Mouse (Mus musculus) forebrain, embryonic 11.5 days (tissue): ENCODE data around the gene Gm49711. TPM values are rescaled to one million over a fixed set of nuclear protein-coding genes. Genes with fewer than 3 reads are reported as not detected.
"Not testable (repeated sequence)": the region's sequence is repeated elsewhere in the genome, so short reads cannot be mapped to it uniquely, and the experiment has no call there.

Source experiments
- ATAC-seq: fragments of 200-750 bp; cut with Nextera tagmentation; replicated peaks from 2 replicates; pipeline ENCODE4 v1.8.0; 2017; ENCODE audit warnings: moderate TSS enrichment; ENCODE audit not compliant: low FRiP score
- DNase-seq: peaks from one replicate; pipeline ENCODE4 v3.0.0-alpha.2; 2017; ENCODE audit warnings: low spot score
- H3K27ac ChIP-seq: fragments of 300-500 bp; sonication (generic); 2 replicates; pipeline ENCODE4 v1.5.1; 2014; ENCODE audit warnings: low read depth, low read length
- H3K27me3 ChIP-seq: fragments of 300-500 bp; sonication (generic); 2 replicates; pipeline ENCODE4 v1.6.1; 2014; ENCODE audit warnings: mild to moderate bottlenecking, low read length, mixed read lengths; ENCODE audit not compliant: control insufficient read depth, insufficient read depth
- H3K36me3 ChIP-seq: fragments of 300-500 bp; sonication (generic); 2 replicates; pipeline ENCODE4 v1.6.1; 2014; ENCODE audit warnings: mild to moderate bottlenecking, low read length, moderate library complexity, mixed read lengths; ENCODE audit not compliant: control insufficient read depth, insufficient read depth
- H3K4me1 ChIP-seq: fragments of 300-500 bp; sonication (generic); replicated peaks from 2 replicates; pipeline ENCODE4 v1.6.1; 2014; ENCODE audit warnings: low read length, mixed read lengths; ENCODE audit not compliant: control insufficient read depth, insufficient read depth
- H3K4me2 ChIP-seq: fragments of 300-500 bp; sonication (generic); 2 replicates; pipeline ENCODE4 v1.6.1; 2014; ENCODE audit warnings: low read depth, mild to moderate bottlenecking, low read length, moderate library complexity, mixed read lengths; ENCODE audit not compliant: severe bottlenecking
- H3K4me3 ChIP-seq: fragments of 300-500 bp; sonication (generic); 2 replicates; pipeline ENCODE4 v1.5.1; 2014; ENCODE audit warnings: low read depth, low read length
- H3K9ac ChIP-seq: fragments of 300-500 bp; sonication (generic); 2 replicates; pipeline ENCODE4 v1.6.1; 2014; ENCODE audit warnings: low read length
- H3K9me3 ChIP-seq: fragments of 300-500 bp; sonication (generic); 2 replicates; pipeline ENCODE4 v1.6.1; 2016; ENCODE audit warnings: low read length, mixed read lengths; ENCODE audit not compliant: control insufficient read depth
- WGBS: fragments of 180-500 bp; shearing (Covaris S2); extraction: QIAGEN DNeasy Blood & Tissue Kit; methylation state at CpG from one replicate; pipeline ENCODE4 v1.1.7; 2014; 5-methylcytosine and 5-hydroxymethylcytosine counted together
- polyA plus RNA-seq: library from polyadenylated mRNA; unstranded; fragments of >200 nt; fragmentation: Nextera tagmentation; extraction: Ambion mirVana; gene quantifications from 2 replicates; pipeline ENCODE4 v1.2.1, GENCODE M21; 2014

Gm49711 gene
- polyA plus RNA-seq, 1 experiment from 2014 or later, result 0.17 TPM

DNA sequence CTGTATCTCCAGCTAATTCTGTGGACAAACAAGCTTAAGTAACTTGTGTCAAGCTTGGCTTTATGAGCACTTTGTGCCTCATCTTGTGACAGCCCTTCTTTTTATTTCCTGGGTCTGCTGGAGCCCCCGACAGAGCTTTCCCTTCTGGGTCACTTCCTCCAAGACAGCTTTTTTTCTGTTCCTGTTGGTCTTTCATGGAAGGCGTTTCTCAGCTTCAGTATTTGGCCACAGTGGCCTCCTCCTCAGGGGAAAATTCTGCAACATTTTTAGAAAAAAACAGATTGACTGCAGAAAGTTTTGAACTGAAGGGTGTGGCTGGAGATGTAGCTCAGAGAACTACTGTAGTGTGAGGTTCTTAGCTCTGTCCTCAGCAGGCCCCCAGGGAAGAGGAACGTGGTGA, 31.1 kb downstream of the Gm49711 start:
- Histone ChIP-seq H3K4me2 (no peak overlapping the region), H3K27me3 (no peaks in the 10 kb centered on the region), H3K4me3 (no peak overlapping the region), H3K27ac (no peak overlapping the region), H3K36me3 (no peaks in the 10 kb centered on the region), H3K4me1 (no peaks in the 10 kb centered on the region), H3K9ac (no peak overlapping the region), H3K9me3 (no peaks in the 10 kb centered on the region)
- 62% methylated on average over 3 of the region's 3 CpGs for WGBS
- ATAC-seq (no peak), DNase-seq (no peak)

DNA sequence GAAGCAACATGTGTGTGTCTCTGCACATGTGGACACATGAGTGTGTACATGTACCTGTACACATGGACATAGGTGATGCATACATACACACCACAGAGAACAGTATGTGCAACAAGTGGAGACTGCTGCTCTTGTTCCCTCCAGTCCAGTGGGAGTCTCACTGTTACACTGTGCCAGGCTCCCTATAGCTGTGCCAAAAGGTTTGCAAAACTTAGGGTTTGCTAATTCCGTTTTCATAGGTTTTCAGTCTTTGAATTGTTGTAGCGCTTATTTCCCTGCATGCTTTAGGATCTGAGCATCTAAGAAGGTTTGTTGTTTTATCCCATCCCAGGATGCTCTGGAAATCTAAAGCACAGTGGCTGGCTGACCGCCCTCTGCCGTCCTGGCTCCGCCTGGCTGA, 33.8 kb downstream of the Gm49711 start:
- Histone ChIP-seq H3K9me3 (no peaks in the 10 kb centered on the region), H3K9ac (no peak overlapping the region), H3K4me2 (no peak overlapping the region), H3K4me3 (no peak overlapping the region), H3K4me1 (no peaks in the 10 kb centered on the region), H3K27me3 (no peaks in the 10 kb centered on the region), H3K36me3 (no peaks in the 10 kb centered on the region), H3K27ac (no peak overlapping the region)
- 84% methylated on average over 5 of the region's 5 CpGs for WGBS
- ATAC-seq, result no peak
- no peak for DNase-seq

DNA sequence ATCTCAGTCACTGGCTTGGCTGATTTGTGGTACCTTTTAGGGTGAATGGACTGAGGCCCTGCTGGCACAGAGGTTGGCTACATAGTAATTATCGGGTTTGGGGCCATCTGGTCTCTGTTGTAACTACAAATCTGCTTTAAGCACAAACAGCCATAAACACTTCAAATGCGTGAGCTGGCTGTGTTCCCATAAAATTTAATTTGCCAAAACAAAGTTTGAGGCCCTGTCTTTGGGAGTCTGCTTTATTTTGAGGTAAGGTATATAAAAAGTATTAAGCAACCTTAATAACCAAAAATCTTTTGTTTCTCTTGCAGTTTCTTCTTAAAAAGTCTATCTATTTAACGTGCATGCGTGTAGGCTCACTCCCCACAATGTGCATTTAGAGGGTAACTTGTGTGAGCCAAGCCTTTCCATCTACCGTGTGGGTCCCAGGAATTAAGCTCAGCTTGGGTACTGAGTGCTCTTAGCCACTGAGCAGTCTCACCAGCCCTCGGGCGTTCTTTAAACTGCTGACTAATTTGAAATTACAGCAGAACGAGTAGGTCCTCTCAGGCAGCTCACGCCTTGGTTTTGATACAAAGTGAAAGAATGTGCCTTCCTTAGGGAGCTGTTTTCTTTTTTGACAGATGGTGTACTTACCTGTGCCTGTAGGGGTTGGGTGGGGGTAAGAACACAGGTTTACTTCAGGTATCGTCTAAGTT, 40.4 kb downstream of the Gm49711 start:
- Histone ChIP-seq H3K4me2 (no peak overlapping the region), H3K4me1 (0 out of 2 replicates have a peak, but pooled peaks cover 2% of the 10 kb centered on the region), H3K27me3 (no peaks in the 10 kb centered on the region), H3K9ac (no peak overlapping the region), H3K27ac (no peak overlapping the region), H3K9me3 (no peaks in the 10 kb centered on the region), H3K36me3 (no peaks in the 10 kb centered on the region; the same call in 1 of the 2 replicates), H3K4me3 (no peak overlapping the region)
- ATAC-seq, result no peak
- no peak for DNase-seq
- 88% methylated on average over 10 of the region's 10 CpGs for WGBS

DNA sequence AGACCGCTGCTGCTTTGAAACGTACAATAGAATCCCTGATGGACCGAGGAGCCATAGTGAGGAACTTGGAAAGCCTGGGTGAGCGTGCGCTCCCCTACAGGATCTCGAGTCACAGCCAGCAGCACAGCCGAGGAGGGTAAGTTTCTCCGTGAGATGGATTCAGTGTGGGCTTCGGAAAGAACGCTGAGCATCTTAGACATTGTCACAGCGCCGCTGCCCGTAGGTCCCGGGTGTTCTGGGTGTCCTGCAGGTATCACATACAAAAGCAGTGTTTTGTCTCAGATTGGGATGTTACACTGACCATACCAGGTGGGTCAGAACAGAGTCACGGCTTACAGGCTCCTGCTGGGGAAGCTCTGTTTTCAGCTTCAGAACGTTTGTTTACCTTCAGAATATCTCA, 41.5 kb downstream of the Gm49711 start:
- Histone ChIP-seq H3K27ac (no peak overlapping the region), H3K36me3 (no peaks in the 10 kb centered on the region; the same call in 1 of the 2 replicates), H3K9me3 (no peaks in the 10 kb centered on the region), H3K27me3 (no peaks in the 10 kb centered on the region), H3K4me1 (0 out of 2 replicates have a peak, but pooled peaks cover 2% of the 10 kb centered on the region), H3K4me3 (no peak overlapping the region), H3K4me2 (no peak overlapping the region), H3K9ac (no peak overlapping the region)
- 84% methylated on average over 16 of the region's 16 CpGs for WGBS
- ATAC-seq (no peak), DNase-seq (no peak)

DNA sequence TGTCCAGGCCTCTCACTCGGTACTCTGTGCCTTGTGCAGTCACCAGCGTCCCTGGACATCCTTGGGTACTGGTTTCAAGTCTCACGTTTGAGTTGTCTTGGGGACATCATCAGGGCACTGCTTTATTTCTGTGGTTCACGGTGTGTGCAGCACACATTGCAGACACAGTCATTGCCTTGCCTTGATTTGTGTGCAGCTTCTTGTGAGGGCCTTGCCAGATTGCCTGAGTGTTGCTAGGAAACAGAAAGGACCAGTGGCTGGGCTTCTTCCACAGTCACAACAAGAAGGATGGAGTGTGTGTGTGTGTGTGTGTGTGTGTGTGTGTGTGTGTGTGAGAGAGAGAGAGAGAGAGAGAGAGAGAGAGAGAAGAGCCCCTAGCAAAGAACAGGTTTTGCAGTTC, 42.0 kb downstream of the Gm49711 start:
- 0 out of 2 replicates have a peak, but pooled peaks cover 2% of the 10 kb centered on the region for H3K4me1 ChIP-seq
- DNase-seq, result no peak
- H3K9ac ChIP-seq, result no peak overlapping the region
- H3K36me3 ChIP-seq, result no peaks in the 10 kb centered on the region; the same call in 1 of the 2 replicates
- no peak overlapping the region for H3K4me2 ChIP-seq
- no peak overlapping the region for H3K27ac ChIP-seq
- ATAC-seq, result no peak
- no peaks in the 10 kb centered on the region for H3K27me3 ChIP-seq
- no peaks in the 10 kb centered on the region for H3K9me3 ChIP-seq
- 94% methylated on average over 4 of the region's 4 CpGs for WGBS
- H3K4me3 ChIP-seq, result no peak overlapping the region

DNA sequence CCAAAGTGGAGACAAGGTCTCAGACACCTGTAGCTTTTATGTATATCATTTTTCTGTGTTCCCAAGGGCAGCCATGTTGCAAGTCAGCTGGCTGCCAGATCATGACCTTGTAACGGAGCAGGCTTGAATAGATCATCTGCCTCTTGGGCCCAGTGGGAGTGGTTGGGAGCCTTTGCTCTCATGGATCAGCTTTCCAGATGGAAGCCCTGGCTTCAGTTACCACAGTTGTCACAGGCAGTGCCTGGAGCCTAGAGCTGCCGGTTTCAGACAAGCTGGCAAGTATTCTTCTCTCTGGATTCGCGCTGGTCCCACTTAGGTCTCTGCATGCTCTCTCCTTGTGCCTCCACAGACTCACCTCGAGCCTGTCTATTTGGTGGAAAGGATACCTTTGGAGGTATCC, 44.0 kb downstream of the Gm49711 start:
- Histone ChIP-seq H3K27me3 (no peaks in the 10 kb centered on the region), H3K27ac (no peak overlapping the region), H3K9ac (no peak overlapping the region), H3K4me3 (no peak overlapping the region), H3K9me3 (no peaks in the 10 kb centered on the region), H3K4me2 (no peak overlapping the region), H3K36me3 (no peaks in the 10 kb centered on the region; the same call in 1 of the 2 replicates), H3K4me1 (0 out of 2 replicates have a peak, but pooled peaks cover 2% of the 10 kb centered on the region)
- DNase-seq (no peak), ATAC-seq (no peak)
- 84% methylated on average over 5 of the region's 5 CpGs for WGBS

DNA sequence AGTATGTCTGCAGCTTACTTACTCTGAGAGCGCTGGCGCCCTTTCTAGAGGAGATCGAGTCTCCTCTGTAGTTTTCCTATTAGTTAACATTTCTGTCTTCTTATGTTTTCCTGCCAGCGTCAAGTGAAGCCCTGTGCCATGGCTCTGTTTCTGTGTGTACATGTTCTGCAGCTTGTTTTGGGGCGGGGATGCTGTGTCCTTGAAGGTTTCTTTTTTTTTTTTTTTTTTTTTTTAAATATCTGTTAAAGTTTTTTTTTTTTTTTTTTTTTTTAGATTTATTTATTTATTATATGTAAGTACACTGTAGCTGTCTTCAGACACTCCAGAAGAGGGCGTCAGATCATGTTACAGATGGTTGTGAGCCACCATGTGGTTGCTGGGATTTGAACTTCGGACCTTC, 44.8 kb downstream of the Gm49711 start:
- not testable (repeated sequence) for DNase-seq, H3K9ac ChIP-seq, H3K27ac ChIP-seq, ATAC-seq, H3K36me3 ChIP-seq, H3K9me3 ChIP-seq, H3K4me1 ChIP-seq, H3K27me3 ChIP-seq, H3K4me2 ChIP-seq, H3K4me3 ChIP-seq
- 96% methylated on average over 6 of the region's 7 CpGs for WGBS

DNA sequence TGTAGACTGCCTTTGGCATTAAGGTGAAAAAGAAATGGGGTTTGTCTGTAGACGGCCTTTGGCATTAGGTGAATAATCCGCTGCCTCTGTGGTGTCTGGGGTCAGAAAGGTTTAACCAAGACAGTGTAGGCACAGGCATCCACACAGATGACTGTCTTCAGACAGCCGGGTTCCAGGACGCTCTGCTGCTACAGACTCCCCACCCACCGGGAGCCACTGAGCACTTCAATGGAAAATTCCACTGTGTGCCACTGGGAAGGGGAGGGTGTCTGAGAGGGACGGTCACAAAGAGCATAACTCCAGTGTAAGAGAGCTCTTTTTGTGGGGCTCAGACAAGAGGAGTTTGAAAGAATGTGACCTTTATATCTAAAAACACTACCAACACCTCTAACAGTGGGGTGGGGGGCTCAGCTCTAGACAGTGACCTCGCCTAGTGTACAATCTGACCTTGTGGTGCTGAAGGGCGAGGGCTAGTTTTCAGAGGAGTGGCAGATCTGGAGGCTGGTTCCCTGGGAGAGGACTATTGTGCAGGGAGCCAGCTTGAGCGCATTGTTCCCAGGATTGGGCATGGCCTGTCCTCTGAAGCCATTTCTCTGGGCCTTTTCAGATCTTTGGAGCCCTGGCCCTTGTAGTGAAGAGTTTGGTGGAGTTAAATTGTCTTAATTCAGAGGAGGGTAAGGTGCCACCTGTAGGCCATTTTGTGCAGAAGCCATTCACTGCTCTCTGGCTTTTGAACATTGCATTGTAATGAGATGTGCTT, 45.6 kb downstream of the Gm49711 start:
- no peaks in the 10 kb centered on the region; the same call in 1 of the 2 replicates for H3K36me3 ChIP-seq
- H3K9me3 ChIP-seq, result no peaks in the 10 kb centered on the region
- 24% methylated on average over 9 of the region's 9 CpGs for WGBS
- peak overlapping the region; percentile 46 for H3K27ac ChIP-seq
- H3K9ac ChIP-seq, result no peak overlapping the region
- H3K4me2 ChIP-seq, result no peak overlapping the region
- no peak overlapping the region for H3K4me3 ChIP-seq
- DNase-seq (no peak), ATAC-seq (peak; percentile 30; the same call in 1 of the 2 replicates)
- H3K27me3 ChIP-seq, result no peaks in the 10 kb centered on the region
- 0 out of 2 replicates have a peak, but pooled peaks cover 2% of the 10 kb centered on the region for H3K4me1 ChIP-seq
